Mouse (Mus musculus) left cerebral cortex, adult 8-10 months (tissue): Measurements from ENCODE around the gene Ppp1r1c. TPM values are rescaled to one million over a fixed set of nuclear protein-coding genes. Genes with fewer than 3 reads are reported as not detected.

Experiments used
- DNase-seq, 2 experiments: peaks; one replicate each; pipeline ENCODE4 v3.0.0; 2022; ENCODE audit warnings: low spot score in 2 of 2
- total RNA-seq, 4 experiments: library from RNA; stranded (reverse); gene quantifications; 2 replicates each; pipeline ENCODE4 v1.2.4; 2022

Gene Ppp1r1c
- under 1 TPM in 1 of 4 experiments, not detected in 3; 0.19 TPM for total RNA-seq

DNA sequence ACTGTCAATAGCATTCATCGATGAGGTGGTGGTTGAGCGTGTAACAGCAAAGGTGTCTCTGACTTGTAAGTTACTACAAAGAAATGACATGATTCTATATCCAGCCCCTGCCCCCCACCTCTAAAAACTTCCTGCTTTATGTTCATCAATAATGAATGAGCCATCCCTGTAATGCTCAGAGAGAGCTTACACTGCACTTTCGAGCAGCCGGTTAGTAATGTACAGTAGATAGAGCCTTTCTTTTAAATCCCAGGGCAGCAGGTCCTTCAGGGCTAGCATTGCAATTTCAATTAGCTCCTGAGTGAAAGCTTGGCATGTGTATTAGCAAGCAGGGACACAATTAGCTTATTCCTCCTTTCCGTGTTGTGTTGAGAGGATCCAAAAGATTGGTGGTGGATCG, at the start of gene Ppp1r1c:
Gene Ppp1r1c, plus strand, starts transcription at position 206 of the 400 bp plus-strand sequence.
- no peak for DNase-seq

DNA sequence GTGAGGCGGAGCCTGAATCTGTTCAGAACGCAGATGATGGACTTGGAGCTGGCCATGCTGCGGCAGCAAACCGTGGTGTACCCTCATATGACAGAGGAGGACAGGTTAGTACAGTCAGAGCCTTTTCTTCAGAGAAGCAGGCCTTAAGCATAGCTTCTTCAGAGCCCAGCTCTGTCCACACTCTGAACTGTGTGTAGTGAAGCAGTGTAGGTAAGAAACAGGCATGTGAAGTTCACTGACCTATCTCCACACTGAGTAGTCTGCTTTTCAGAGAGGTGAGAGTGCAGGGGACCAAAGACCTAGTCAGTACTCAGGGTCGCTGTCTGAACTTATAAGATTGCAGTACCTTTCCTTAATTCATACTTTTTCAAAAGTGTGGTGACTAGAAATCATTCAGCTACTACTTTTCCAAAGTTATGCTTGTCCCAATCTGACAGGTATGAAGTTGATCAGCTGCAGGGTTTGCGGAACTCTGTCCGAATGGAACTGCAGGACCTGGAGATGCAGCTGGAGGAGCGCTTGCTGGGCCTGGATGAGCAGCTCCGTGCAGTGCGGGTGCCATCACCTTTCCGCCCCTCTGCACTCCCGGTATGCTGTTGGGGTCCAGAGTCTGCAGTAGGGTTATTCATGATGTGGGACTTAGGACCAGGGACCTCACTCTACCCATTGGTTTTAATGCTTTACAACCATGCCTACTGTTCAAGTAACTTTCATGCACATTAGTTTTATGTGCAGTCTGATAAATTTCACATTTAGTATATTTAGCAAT, 47.0 kb upstream of the Ppp1r1c start:
- DNase-seq = no peak

DNA sequence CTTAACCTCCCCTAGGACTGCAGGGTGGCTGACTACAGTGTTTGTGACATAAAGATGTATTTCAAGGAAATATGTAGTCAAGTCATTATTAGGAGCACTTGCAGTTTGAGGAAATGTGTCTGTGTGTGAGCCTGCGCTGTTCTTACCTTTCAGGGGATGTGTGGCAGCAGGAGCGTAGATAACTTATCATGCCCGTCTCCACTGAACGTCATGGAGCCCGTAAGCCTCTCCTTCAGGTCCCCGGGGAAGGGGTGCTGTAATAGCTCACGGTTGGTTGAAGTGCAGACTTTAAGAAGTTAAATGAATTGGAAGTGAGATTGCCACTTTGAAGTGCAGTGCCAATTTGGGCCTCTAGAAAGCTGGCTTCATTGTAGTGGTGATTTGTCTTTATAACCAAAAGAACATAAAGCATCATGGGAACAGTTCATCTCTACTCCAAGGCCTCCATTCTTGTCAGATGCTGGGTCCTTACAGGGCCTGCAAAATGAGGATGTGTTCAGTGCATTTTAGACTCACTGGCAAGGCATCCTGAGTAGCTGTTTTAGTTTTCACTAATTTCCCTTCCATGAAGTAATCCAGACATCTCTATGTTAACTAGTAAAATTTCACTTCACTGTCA, 46.0 kb upstream of the Ppp1r1c start:
- DNase-seq = no peak

DNA sequence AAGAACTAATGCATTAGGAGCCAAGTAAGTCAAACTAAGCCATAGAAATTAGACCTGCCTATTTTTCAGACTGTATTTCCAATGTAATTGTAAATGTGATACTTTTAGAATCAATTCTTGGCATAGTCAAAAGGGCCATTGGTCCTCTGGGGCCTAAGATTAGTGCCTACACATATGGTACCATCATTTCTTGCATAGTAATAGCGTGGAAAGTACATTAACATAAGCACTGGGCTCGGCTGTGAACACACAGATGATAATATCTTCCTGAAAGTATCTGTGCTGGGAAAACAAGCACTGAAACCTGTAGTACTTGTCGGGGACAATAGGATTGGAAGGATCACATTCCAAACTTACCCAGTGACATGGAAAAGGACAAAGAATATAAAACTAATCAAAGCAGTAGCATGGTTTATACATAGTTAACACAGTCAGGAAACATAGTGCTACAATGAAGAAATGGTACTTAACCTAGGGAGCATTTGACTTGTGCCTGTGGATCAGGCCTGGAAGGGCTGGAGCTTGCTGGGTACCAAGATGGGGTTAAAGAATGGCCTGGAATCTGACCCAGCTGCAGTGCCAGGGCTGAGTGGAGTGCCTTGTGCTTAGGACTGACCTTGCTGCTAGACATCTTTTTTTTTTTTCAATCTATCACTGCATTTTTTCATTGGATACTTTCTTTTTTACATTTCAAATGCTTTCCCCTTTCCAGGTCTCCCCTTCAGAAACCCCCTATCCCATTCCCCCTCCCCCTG, 42.9 kb upstream of the Ppp1r1c start:
- DNase-seq = no peak

DNA sequence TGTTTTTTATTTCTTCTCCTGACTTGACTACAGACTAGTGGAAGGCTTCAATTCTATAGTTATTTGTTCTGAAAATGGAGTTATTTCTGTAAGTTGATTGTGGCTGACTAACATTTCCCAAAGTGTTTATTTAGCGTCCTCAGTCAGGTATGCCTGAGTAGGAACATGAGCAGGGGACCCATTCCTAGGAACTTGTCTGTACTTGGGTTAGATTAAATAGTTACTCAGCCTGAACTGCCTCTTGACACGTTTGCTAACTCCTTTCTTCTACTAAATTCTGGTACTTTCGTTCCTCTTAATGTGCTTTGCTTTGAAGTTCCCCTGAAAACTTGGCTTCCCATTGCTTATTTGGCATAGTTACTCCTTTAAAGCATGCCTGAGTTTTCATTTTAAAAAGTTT, 42.1 kb upstream of the Ppp1r1c start:
- DNase-seq = no peak

DNA sequence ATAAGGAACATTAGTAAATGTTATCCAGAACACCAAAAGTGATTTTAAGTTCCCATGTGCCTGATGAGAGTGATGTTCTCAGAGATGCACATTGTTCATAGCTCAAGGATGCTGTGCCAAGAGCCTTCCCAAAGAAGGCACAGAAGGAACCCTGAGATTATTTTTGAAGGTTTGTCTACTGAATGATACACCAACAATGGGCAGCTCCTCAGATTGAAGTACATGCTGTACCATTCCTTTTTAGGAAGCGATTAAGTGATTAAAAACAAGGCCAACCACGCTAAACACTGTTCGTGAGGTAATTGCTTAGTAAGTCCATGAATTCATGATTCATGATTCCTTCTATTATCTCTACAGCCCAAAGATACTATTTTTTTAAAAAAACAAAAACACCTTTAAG, 32.3 kb upstream of the Ppp1r1c start:
- DNase-seq = no peak

DNA sequence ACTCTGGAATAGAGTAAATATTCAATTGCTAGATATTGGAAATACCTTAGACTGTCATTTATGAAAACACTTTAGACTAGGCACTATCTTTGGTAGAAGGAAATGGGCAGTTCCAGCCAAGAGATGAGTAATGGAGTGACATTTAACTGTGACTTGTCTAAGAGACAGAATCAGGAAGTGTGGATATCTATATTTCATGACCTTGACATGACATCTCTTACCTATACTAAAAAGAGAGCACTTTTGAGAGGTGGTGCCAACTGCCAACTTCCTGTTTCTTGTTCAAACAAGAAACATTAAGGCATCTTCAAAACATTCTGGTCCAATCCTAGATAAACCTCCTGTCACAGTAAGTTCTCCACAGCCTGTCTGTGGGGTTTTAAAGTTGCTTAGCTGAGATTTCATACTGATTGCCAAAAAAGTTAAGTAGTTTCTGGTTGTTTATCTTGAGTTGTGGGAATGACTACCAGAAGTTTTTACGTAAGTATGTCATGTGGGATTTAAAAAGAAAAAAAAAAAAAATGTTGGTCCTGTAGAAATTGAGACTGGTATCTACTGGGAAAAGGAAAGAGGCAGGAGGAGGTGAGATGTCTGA, 29.8 kb upstream of the Ppp1r1c start:
- no peak for DNase-seq

DNA sequence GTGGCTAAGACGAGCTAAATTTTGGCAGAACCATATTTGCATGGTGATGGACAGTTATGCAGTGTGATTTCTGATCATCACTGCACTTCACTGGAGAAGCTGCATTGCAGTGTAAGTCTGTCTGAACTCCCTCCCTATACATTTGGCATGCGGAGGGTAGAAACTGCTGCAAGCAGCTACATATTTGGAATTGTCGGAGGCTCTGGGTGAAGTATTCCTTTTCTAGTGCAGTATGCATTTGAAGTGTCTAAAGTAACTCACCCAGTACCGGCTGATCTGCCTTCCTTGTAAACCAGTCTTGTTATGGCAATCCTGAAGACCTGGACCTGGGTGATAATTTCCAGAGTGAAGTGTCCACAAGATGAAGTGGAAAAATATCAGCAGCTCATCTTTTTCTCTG, 25.9 kb upstream of the Ppp1r1c start:
- DNase-seq = no peak

DNA sequence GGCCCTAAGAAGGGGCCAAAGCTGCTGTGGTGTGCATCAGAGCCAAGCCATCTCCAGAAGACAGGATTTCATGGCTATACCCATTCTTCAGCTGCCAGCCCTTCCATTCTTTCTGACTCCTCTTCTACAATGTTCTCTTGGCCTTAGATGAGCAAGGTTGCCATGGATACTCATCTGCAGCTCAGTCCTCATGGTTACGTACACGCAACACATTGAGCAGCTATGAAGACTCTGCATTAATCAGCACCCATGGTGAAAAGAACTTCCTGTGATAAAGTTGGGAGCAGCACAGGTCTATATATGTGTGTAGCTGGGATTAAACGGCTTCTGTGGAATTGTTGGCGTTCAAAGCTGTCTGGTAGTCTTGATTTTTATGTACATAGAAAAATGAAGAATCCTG, 24.3 kb upstream of the Ppp1r1c start:
- no peak for DNase-seq

DNA sequence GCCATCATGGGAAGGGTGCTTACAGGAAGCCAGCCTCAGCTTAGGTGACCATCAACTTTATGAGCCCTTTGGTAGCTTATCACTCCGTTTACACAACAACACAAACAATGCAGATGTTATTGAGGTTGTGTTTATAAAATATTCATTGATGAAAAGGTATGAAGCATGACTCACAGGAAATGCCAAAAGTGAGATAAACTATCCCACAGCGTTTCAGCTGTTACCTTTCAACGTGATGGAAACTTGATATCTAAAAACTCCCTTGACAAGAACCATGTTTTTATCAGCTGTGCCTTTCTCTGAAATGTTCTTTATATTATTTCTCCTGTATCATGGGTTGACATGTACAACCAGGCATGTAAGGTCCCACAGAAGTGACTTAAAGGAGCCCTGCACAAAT, 16.7 kb upstream of the Ppp1r1c start:
- DNase-seq = no peak

DNA sequence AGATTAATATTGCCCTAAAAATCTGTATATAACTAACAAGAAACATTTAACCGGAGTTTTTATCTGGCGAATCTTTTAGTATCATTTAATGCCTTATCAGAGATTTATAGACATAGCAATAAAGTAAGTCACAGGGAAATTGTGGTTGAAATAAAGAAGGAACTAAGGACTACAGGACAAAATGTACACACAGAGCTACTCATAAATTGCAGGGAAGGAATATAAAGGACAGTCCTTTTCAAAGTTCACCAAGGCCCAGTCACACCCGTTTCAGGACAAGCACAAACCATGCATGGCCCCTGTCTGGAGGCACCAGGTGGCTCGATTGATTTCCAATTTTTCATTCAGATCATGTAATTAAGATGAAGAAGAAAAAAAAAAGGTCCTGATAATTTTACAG, 12.4 kb upstream of the Ppp1r1c start:
- DNase-seq = no peak

DNA sequence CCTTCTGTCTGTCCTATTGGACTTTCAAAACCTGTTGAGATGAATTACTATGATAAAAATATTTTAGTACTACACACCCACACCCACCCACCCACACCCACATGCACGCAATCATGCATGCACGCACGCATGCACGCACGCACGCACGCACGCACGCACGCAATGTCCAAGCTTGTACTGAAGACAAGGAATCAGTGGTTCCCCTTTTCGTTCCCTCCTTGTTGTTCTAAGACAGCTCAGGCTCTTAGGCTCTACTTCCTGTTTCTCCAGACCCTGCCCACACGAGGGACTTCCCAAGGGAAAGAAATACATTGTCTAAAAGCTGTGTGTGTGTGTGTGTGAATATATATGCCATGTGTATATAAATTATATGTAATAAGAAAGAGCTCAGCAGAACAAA, 11.6 kb upstream of the Ppp1r1c start:
- DNase-seq = no peak

DNA sequence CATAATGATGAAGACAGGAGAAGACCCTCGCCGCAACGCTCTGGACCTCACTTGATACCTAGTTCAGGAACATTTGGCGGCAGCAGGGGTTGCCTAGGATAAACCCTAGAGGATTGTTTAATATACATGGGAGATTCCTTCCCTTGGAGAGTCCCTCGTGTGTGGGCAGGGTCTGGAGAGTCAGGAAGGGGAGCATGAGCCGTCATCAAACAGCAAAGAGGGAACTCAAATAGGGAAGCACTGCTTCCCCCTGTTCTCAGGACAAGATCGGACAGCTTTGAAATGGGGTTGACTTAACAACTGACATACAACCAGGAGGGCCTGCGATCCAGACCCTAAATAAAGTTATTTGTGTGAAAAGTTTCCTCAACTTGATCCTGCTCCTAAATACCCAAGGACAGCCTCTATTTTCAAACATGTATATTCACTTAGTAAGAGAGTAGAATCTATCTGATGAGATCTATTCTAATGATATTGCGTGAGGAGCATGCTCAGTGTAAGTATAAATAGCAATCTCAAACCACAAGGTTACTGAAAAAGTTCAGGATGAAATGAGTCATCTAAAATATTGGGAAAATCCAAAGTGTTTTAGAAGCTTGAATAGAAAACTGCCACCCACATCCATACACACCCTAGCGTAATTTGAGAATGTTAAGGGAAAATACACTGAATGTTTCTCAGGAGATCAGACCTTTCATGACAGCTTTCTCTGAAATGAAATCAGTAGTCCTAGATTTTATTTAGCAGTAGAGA, 10.9 kb upstream of the Ppp1r1c start:
- no peak for DNase-seq

DNA sequence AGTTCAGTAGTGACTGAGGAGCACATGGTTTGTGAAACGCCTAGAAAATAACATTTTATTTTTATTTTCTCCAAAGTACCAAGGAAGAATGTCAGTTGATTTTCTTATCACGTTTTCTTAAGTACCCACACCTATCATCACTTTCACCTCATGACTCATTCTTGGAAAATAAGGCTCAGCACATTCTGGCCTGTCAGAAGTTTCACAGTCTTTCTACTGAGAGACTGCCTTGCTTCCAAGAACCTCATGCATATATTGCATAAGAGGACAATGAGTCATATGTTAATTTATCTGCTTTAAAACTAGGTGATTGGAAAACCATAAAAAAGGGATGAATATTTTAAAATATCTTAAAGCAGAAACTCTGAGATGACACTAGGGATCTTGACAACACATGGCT, 9.4 kb upstream of the Ppp1r1c start:
- DNase-seq = no peak

DNA sequence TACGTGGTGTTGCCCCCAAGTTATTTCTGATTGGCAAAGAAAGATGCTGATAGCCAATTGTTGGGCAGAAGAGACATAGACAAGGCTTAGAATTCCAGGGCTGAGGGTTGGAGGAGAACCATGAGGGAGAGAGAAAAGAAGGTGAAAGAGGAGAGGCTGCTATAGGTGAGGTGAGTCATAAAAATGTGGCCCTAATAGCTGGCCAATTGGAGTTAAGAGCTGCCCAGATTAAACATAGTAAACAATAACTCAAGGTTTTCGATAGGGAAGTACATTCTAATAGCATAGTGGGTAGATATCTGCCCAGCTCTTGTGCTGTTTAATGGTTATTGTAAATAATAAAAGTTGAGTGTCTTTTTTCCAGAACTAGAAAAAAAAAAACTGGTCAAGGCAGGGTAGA, 2.8 kb upstream of the Ppp1r1c start:
- no peak for DNase-seq

DNA sequence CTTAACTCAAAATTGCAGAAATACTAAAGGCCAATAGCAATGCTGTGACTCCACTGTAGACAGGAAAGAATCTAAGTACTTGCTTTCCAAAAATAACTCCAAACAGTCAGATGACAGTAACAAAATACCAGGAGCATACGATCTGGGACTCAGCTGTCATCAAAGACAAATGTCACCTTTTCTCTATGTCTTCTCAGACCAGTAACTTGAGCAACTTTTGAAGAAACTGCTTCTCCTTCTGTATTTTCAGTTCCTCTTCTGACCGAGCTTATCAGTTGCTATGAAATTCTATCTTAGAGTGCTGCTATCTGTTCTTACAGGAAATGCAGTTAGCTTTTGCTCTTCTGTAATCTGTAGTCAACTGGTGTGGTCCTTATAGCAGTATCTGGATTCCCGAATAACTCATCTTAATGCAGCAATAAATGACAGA, 6.1 kb downstream of the Ppp1r1c start:
- DNase-seq = no peak

DNA sequence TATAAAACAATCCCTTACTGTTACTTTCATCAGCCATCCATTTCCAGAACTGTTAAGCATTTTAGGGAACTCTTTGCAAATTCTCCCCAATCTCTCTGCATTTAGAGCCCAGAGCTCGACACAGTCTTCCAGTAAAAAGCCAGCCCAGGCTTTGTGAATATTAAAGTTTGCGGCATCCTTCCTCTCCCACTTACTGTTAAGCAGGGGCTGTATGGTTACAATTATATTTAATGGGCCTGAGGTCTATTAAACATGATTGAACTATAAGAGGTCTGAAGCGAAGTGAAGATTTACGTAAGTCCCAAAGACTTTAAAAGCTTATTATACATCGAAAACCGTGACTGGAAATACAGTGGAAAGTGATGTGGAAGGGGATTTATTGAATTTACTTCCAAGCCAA, 7.2 kb downstream of the Ppp1r1c start:
- DNase-seq = no peak

DNA sequence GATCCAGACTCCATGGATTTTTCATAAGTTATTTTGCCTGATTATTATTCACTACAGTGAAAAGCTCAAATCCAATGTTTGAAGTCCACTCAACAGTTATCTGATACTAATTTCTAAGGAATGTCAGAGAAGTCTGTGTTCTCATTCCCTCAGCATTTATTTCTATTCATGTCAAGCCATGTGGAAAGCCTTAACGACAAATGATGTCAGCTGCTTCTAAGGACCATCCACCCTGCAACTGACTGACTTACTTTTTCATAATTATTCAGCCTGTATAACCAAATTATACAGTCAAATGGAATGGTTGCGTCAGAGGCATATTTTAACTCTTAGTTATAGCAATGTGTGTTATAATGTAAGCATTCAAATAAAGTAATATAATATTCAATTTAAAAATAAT, 8.3 kb downstream of the Ppp1r1c start:
- DNase-seq = no peak

DNA sequence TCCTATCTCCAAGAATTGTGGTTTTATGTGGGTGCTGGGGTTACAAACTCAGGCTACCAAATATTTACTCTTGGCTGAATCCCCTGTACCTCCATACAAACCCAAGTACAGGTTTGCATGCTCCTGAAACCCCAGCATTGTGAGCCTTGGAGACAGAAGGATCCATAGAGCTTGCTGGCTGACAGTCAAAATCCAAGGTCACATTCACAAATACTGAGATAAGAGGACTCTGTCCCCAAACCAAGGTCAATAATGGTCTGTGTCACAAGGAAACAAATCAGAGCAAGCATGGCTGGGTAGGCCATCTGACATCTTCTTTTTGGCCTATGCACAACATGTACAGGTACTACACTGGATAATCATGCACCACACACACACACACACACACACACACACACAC, 10.3 kb downstream of the Ppp1r1c start:
- no peak for DNase-seq

DNA sequence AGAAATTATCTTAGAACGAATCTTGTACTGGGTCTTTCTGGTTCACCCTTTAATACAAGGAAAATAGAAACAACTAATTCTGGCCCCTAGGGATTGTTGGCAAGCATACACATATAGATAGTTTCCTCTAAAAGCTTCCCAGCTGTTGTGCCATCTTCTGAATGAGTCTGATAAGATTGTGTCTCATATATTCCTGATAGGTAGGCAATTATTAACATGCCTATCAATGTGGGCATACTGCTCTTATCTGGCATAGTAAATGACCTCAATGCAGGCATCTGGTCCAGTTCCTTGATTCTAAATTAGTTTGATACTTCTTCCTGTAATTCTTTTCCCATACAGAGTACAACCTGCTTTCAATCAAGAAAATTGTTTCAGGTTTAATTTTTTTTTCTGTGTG, 14.8 kb downstream of the Ppp1r1c start:
- DNase-seq = no peak

DNA sequence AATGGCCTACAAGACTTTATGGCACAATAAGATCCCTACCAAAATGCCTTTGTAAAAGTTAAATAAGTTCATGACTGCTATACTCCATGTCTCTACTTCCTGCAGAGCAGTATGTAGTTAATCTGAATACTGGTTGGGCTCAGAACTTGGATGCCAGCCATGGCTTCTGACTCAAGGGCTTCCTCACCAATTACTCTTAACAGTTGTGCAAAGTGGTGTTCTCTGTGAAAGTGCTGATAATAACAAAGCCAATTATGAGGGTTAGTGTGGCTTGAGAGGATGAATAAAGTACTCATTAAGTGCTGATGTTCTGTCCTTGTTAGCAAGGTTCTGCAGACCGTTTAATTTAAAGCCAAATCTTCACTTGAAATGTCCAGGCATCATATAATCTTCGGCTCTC, 31.4 kb downstream of the Ppp1r1c start:
- DNase-seq = no peak
